8 mouse cellular contexts compared by ENCODE assay signal in genomic region chr1:98350095-98350549, GRCm38 (mm10).
A peak's percentile ranks its signal among the peaks of the same experiment; 100 is the strongest.
DNase-seq lines count a peak whose midpoint lies in the region; ATAC-seq lines count a peak whose summit lies in the region.

No protein-coding gene starts in this region.

- H3K4me3 ChIP-seq in hindbrain, embryonic 16.5 days (ENCODE audit: low read length): no peak overlapping the region
- no peak overlapping the region for H3K4me3 ChIP-seq in midbrain, embryonic 13.5 days (replicated peaks)

- no peak overlapping the region for H3K9ac ChIP-seq in hindbrain, embryonic 16.5 days (ENCODE audit: low read depth, low read length)
- H3K9ac ChIP-seq in midbrain, embryonic 13.5 days (replicated peaks): no peak overlapping the region

- no peaks in the 10 kb centered on the region for H3K9me3 ChIP-seq in hindbrain, embryonic 16.5 days (ENCODE audit: control insufficient read depth, low read length)
- no peaks in the 10 kb centered on the region for H3K9me3 ChIP-seq in midbrain, embryonic 13.5 days

- H3K27ac ChIP-seq in hindbrain, embryonic 16.5 days (ENCODE audit: low read depth, low read length): no peak overlapping the region
- H3K27ac ChIP-seq in midbrain, embryonic 13.5 days: no peak overlapping the region

- peak; percentile 3 for DNase-seq in gastrocnemius, adult 18-20 months (ENCODE audit: low spot score)
- no peak for DNase-seq in gastrocnemius, postnatal 4 days (ENCODE audit: low spot score in 2 of 2)
- DNase-seq in urinary bladder, postnatal 25 days (ENCODE audit: low spot score): peak; percentile 21
- no peak for DNase-seq in urinary bladder, postnatal 4 days (ENCODE audit: low spot score in 2 of 2)
- no peak for DNase-seq in thymus, postnatal 14 days
- DNase-seq in c-Kit-positive CD71-positive TER-119-positive erythroid progenitor cells, embryonic 14.5 days (ENCODE audit: low spot score): no peak

- ATAC-seq in hindbrain, embryonic 16.5 days: peak; percentile 89
- peak; percentile 84 for ATAC-seq in midbrain, embryonic 13.5 days

- H3K4me2 ChIP-seq in hindbrain, embryonic 16.5 days (ENCODE audit: low read length): no peak overlapping the region
- H3K4me2 ChIP-seq in midbrain, embryonic 13.5 days (replicated peaks): no peak overlapping the region

- H3K27me3 ChIP-seq in hindbrain, embryonic 16.5 days (replicated peaks; ENCODE audit: control insufficient read depth, insufficient read depth, low read length): no peaks in the 10 kb centered on the region
- no peaks in the 10 kb centered on the region for H3K27me3 ChIP-seq in midbrain, embryonic 13.5 days

- H3K4me1 ChIP-seq in hindbrain, embryonic 16.5 days (ENCODE audit: control insufficient read depth, insufficient read depth, low read depth, low read length): peaks cover 2% of the 10 kb centered on the region; the same call in 1 of the 2 replicates
- no peaks in the 10 kb centered on the region for H3K4me1 ChIP-seq in midbrain, embryonic 13.5 days (replicated peaks)

- H3K36me3 ChIP-seq in hindbrain, embryonic 16.5 days (ENCODE audit: control insufficient read depth, insufficient read depth, low read length): no peaks in the 10 kb centered on the region
- H3K36me3 ChIP-seq in midbrain, embryonic 13.5 days: no peaks in the 10 kb centered on the region

- WGBS in hindbrain, embryonic 16.5 days: 24% methylated on average over 4 of the region's 4 CpGs
- 26% methylated on average over 4 of the region's 4 CpGs for WGBS in midbrain, embryonic 13.5 days

Comparison
In these comparisons a context has a peak if more than half of its experiments do, and no peak if none do; other contexts are left out.
1. DNase-seq: peak in gastrocnemius, adult 18-20 months (single experiment) and urinary bladder, postnatal 25 days (single experiment); none in gastrocnemius, postnatal 4 days (0 of 2), urinary bladder, postnatal 4 days (0 of 2), thymus, postnatal 14 days (single experiment) and c-Kit-positive CD71-positive TER-119-positive erythroid progenitor cells, embryonic 14.5 days (single experiment).